Mouse (Mus musculus) small intestine, adult 2 months (tissue): ENCODE results near the gene Prepl.

Experiments used
- CTCF ChIP-seq: fragments of 200-500 bp; IDR thresholded peaks from 2 replicates; pipeline ENCODE4 v1.5.1; 2012; ENCODE audit warnings: low read depth, mild to moderate bottlenecking, control low read depth, inconsistent platforms, low read length, moderate library complexity, mixed read lengths; ENCODE audit not compliant: insufficient replicate concordance, insufficient read length; ENCODE audit errors: extremely low read depth
- POLR2A ChIP-seq: fragments of 200-500 bp; IDR thresholded peaks from 2 replicates; pipeline ENCODE4 v1.6.1; 2012; ENCODE audit warnings: low read depth, mild to moderate bottlenecking, control low read depth, inconsistent platforms, low read length, moderate library complexity

DNA sequence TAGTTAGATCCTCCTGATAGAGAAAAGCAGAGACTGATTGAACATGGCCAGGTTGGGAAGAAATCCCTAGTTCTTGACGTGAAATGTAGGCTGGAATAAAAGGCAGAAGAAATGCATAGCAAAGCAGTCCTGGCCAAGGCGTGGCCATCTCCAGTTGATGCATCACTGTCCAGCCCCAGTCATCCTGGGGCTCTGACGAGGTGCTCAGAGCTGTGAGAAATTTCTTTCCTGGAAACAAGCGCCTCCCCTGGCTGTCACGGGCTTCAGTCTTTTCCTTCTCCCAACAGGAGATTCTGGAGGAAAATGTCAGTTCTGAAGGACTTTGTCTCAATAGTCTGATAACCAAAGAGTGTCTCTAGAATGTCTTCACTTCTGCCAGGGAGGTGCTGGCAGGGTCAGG, 59.4 kb downstream of the Prepl start:
- TF ChIP-seq CTCF = no peak
- TF ChIP-seq POLR2A = no peak
